Mouse (Mus musculus): ENCODE results near the gene Rdm1.
"Not testable (repeated sequence)": the region's sequence is repeated elsewhere in the genome, so short reads cannot be mapped to it uniquely, and the experiment has no call there.

Rdm1 gene

DNA sequence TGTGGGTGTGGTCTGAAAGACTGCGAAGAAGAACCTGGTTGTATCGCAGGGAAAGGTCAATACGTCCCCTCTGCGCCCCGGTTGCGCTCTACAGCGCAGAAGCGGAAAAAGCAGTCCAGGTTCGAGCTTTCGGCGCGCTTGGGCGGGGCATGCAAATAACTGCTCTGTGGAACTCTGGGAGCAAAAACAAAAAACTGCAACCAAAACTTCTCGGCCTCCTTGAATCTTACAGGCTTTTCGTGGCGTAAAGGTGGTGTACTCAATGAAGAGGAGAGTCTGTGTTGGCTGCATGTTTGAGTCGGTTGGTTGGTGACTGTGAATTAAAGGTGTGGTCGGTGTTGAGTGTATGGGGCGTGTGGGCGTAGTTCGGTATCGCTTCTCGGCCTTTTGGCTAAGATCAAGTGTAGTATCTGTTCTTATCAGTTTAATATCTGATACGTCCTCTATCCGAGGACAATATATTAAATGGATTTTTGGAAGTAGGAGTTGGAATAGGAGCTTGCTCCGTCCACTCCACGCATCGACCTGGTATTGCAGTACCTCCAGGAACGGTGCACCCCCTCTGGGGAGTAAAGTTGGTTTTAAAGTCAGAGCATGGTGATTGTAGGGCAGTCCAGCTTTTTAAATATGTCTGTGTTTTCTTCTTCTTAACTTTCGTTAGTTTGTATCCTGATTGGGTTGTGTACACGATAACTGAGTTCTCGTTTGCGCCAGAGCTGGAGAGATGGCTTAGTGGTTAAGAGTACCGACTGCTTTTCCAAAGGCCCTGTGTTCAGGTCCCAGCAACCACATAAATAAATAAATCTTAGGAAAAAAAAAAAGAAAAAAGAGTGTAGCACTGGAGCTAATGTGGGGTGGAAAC is at the start of gene Rdm1:
Gene Rdm1 (plus strand): TSS at position 201 of the 862 bp plus-strand sequence.
- peak; percentile 77 to 82 for DNase-seq (ENCODE audit: low spot score in 2 of 2)

DNA sequence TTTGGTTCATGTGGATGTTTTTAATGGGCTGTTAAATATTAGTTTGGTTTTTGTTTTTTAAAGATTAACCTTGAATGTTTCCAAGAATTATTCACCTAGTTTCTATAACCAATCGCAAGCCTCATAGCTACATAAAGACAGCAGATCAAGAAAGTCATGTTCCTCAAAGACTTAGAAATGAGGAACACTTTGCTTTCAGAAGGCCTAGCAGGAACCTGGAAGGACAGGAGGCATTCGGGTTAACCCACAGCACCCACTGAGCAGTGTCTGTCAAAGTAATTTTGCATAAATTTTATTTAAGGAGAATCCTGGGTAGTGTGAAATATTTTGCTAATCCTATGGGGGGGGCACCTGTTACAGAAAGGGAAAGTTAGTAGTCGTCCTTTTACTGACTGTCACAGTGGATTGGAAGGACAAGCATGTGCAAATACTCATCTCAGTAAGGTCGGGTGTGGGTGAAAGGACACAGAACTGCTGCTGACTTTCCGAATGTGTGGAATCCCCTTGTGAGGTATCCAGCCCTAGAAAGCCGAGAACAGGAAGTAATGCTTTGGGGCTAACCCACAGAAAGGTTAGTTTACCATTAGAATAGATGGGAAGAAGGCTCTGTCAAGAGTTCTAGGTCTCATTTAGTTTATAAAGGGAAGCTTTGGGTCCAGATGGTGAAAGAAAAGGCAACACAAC is 45.8 kb upstream of the Rdm1 start:
- DNase-seq (ENCODE audit: low spot score in 2 of 2): no peak

DNA sequence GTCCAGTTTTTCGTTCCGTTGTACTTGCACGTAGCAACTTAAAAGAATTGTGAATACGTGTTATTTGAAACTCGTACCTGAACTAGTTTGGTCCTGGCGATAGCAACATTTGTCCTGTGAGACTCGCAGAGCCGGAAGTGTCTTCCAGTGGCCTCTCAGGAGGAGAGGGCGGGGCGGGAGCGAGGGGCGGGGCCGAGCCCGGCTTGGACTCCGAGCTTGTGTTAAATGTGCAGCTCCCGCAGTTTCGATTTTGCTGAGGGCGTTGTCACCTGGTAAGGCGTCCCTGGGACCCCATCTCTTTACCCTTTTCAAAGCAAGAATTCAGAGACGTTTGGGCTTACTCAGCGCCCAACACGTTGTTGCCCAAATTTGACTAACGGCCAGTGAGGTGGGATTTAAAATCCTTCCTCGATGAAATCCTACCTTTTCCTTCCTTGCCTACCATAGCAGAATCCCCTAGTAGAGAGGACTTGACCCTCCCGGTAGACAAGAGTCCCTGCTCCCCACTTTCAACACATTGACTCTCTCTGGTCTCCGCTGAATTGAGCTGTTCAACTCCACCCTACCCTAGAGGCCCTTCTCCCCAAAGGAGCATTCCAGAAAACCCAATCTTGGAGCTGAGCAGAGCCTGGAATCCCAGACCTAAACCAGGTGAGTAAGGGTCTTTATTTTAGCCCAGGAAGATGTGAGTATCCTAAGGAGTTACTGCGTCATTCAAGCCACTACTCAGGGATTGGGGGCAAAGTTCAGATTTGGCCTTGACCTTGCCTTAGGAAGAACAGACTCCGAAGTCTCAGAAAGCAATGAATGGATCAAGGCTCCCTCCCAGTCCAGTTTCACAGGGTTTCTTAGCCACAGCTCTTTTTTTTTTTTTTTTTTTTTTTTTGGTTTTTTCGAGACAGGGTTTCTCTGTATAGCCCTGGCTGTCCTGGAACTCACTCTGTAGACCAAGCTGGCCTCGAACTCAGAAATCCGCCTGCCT is 44.6 kb upstream of the Rdm1 start, which contains the start of gene Tmem106a:
Gene Tmem106a (plus strand): TSS at position 189 of the 982 bp plus-strand sequence.
- peak; percentile 28 to 64 for DNase-seq (ENCODE audit: low spot score in 2 of 2)

DNA sequence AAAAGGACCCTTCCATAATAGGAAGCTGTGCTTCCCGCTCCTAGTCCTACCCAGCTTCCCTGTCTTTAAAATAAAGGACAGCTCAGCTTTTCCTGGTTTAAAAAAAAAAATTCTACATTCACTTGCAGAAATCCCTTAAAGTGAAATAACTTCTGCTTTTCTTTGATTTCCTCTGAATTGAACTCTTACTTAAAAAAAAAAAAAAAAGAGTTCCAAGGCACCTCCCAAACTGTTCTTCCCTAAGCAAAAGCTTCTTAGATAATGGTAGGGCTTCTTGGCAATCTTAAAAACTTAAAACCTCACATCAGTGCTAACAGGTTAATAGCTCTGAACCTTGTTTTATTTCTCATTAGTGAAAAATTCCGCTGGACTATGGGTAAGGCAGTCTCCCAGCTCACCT is 43.8 kb upstream of the Rdm1 start:
- DNase-seq (ENCODE audit: low spot score in 2 of 2): no peak

DNA sequence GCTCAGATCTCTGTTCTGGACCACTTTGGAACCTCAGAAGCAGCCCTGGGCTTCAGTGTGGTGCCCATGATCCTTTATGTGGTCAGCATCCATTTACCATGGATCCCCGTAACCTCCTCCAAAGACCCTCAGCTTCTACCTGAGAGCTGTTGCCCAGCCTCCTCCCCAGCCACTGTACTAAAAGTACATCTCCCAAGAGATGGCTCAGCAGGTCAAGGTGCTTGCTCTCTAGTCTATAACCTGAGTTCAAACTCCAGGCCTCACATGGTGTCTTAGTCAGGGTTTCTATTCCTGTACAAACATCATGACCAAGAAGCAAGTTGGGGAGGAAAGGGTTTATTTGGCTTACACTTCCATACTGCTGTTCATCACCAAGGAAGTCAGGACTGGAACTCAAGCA is 42.0 kb upstream of the Rdm1 start:
- not testable (repeated sequence) for DNase-seq (ENCODE audit: low spot score in 2 of 2)

DNA sequence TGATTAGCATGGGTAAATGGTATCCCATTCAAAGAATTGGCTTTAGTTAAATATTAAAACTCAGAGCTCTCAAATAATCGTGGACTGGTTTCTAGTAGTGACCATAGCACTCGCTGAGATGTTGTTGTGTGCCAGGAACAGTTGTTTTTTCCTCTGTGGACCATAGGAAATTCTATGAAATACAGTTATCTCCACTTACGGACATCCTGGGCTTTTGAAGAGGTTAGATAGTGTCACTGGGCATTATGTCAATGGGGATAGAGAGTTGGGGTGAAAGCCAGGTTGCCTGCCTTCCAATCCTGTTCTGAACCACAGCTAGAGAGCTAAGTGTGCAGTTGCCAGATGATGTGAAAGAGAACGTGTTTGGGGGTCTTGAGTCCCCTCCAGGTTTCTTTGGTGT is 41.2 kb upstream of the Rdm1 start:
- no peak for DNase-seq (ENCODE audit: low spot score in 2 of 2)

DNA sequence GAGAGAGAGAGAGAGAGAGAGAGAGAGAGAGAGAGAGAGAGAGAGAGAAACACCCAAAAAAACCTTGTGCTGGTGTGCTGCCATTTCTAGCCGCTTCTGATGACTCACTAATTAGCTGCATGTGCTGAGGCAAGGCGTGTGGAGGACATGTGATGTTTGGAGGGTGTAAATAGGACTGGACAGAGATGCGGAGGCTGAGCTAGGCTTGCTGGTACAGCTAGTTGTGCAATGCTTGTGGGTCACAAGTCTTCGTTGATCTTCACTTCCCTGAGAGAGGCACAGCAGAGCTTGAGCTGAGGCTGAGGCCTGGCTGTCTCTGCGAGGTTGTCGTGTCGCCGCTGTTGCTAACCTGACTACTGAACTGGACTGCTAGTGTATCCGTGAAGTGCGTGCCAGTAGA is 39.3 kb upstream of the Rdm1 start:
- DNase-seq (ENCODE audit: low spot score in 2 of 2): no peak

DNA sequence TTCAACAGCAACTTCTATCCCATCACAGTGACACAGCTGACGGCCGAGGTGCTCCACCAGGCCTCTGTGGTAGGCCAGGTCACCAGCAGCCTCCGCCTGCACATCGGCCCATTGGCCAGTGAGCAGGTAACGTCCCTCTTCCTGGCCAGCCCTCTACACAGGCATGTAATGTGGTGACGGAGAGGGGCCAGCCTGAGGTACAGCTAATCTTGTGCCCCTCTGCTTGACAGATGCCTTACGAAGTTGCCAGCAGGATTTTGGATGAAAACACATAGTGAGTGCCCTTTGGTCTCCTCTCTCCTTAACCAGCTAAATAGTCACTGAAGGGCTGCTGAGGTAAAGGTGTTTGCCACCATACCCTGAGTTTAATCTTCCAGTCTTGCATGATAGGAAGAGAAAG is 38.1 kb upstream of the Rdm1 start:
- DNase-seq (ENCODE audit: low spot score in 2 of 2): no peak

DNA sequence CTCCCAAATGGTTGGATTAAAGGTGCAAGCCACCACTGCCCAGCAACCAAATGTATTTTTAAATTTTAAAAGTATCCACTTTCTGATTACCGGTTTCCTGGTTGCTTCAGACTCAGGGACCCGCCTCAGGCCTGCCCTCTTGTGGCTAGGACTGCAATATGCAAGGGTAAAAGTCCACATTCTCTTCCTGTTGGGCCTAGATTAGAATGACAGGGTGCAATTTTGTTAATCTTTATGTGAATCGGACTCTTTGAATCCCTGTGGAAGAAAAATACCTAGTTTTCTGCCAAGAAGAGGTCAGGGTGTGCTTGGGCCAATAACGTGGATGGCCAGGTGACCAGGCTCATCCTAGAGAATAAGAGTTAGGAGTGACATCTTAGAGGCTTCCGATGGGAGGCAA is 37.6 kb upstream of the Rdm1 start:
- DNase-seq (ENCODE audit: low spot score in 2 of 2): peak; percentile 16 to 61

DNA sequence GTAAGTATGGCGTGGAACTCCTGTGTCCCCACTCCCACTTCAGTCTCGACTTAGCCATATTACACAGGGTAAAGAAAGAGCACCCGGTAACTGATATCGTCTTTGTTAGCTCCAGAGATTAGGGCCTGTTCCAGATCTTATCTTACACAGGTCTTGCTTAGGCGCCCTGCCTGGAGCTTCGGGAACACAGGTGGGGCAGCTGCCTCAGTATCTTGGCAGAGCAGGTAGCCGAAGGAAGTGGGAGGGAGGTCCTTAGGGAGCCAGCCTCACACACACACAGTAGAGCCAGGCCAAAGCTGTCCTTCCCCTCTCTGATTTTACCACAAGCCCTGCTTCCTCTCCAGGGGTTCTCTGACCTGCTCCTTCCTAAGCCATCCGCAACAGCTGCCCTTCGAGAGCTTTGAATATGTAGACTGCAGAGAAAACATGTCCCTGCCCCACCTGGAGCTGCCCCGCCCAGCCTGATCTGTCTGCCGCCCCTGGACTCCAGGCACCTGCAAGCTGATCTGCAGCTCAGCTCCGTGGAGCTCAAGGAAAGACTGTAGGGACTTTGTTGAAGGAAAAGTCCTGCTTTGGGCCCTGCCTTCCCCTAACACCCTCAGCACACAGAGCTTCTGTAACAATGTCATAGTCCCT is 36.9 kb upstream of the Rdm1 start:
- DNase-seq (ENCODE audit: low spot score in 2 of 2): no peak

DNA sequence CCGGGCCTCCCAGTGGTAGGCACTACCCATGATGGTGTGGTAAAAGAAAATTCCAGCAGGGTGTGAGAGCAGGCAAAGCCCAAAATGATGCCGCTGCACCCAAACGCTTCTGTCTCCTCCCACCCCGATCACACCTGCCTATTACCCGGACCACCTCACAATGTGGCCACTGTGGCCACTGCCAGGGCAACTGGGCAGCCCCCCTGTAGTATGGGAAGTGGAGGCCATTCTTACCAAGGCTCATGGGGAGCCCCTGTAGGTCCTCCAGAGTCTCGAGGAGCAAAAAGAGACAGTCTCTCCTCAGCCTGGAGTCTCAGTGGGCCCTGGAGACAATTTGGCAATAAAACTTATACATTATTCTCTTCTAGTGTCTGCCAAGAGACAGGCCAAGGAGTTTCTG is 27.8 kb upstream of the Rdm1 start, which contains the start of gene Gm11634:
Gene Gm11634 (minus strand): TSS at position 101 of the 400 bp plus-strand sequence.
- DNase-seq (ENCODE audit: low spot score in 2 of 2): no peak

DNA sequence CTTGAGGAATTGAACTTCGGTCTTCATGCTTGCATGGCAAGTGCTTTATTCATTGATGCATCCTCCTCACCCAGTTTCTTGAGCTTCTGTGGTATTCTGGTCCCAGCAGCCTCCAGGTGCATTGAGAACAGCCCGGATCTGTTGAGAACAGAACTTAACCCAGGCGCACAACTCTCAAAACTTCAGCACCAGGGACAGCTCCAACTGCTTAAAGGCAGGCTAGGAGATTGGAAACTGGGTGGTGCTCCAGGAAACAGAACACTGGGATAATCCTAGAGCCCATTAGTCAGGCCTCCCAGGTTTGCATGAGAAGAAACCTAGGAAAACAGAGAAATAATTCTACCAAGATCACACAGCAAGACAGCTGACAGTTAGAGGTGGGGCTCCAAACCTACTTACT is 24.5 kb upstream of the Rdm1 start:
- peak in 1 of 2 experiments; percentile 66 for DNase-seq (ENCODE audit: low spot score in 2 of 2)

DNA sequence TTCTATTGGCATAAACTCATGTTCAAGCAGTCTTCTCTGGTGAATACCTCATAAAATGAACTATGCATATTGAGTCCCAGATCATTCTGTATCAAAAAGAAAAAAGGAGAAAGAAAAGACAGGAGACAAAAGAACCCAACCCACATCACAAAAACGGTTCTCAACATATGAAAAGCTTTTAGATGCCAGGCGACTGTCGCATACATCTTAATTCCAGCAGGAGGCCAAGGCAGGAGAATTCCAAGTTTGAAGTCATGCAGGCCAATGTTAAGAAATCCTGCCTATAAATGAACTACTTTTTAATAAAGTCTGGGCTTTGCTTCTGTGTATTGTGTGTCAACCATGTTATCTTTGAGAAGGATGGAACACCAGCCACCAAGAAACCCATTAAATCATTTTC is 22.9 kb upstream of the Rdm1 start:
- DNase-seq (ENCODE audit: low spot score in 2 of 2): no peak

DNA sequence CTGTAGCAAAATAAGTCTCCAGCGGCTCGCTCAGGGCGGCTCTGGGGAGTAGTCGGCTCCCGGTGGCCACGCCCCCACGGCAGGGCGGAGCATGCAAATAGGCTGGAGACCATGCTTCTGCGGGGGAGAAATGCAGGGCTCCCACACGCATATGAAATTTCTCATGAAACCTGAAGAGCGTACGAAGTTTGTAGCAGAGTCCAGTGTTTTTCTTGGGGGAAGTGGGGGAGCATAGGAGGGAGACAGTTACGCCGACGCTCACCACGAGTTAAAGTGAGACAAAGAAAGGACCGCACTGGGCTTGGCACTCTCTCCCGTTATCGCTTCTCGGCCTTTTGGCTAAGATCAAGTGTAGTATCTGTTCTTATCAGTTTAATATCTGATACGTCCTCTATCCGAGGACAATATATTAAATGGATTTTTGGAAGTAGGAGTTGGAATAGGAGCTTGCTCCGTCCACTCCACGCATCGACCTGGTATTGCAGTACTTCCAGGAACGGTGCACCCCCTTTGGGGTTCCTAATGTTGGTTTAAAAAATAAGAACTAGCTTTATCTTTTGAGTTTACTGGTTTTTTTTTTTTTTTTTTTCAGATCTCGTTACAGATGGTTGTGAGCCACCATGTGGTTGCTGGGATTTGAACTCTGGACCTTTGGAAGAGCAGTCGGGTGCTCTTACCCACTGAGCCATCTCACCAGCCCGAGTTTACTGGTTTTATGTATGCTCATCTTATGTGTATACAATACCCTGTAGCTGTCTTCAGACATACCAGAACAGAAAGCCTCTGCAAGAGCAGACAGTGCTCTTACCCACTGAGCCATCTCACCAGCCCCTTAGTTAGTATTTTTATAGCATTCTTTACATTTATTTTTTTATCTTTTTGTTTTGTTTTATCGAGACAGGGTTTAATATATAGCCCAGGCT is 22.2 kb upstream of the Rdm1 start:
- peak; percentile 59 to 80 for DNase-seq (ENCODE audit: low spot score in 2 of 2)

DNA sequence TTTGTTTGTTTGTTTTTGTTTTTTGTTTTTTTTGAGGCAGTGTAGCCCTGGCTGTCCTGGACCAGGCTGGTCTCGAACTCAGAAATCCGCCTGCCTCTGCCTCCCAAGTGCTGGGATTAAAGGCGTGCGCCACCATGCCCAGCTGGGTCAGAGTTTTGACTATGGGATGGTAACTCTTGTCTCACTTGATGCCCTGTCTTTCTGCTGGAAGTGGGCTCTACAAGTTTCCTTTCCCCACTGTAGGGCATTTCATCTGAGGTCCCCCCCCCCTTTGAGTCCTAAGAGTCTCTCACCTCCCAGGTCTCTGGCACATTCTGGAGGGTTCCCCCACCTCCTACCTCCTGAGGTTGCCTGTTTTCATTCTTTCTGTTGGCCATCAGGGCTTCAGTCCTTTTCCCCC is 19.9 kb upstream of the Rdm1 start:
- DNase-seq (ENCODE audit: low spot score in 2 of 2): not testable (repeated sequence)

DNA sequence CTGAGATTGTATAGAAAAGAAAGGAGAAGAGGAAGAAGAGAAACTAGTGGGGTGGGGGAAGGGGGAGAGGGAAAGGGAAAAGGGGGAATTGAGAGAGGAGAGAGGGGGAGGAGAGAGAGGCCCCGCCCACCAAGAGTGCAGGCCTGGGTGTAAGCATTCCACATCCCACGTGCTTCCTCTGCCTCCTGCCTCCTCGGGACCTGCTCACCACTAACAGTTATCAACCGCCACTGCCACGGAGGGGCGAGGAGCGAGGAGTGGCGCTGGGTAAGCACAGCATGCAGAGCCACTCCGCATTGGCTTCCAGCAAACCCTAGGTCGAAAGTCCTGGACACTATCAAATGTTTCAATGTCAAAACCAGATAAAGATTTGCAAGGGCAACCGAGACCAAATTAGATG is 16.6 kb upstream of the Rdm1 start:
- DNase-seq (ENCODE audit: low spot score in 2 of 2): no peak

DNA sequence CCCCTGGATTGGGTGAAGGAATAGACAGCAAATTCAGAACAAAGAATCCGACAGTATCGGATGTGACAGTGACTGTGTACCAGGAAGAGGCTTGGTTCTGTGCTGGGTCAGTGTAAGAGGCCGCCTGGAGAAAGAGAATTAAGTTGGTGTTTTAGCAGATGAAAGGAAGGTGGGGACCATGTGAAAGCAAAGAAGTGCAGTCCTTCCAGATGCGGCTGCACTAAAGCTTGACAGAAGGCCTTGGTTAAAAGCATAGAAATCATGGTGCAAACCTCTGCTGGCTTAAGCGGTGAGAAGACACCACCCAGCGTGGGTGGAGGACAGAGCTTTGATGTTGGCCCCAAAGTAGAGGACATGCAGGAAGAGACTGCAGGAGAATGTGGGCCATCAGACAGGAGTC is 13.4 kb upstream of the Rdm1 start:
- DNase-seq (ENCODE audit: low spot score in 2 of 2): no peak

DNA sequence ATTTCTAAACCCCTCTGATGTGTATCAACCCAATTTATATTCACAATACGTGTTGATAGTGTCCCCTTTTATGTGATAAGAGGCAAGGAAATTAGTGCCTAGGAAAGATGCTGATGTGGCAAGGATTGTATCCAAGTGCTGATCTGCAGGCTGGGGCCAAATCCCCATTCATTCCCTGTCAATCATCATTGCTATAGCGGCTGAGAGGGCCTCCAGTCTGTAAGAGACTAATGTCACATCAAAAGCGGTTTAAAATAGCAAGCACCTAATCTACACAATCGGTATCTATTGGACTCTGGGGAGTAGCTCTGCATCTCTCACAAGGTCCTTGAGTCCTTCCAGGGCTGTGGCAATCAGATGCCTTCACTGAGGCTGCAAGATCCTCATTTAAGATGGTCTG is 12.9 kb upstream of the Rdm1 start:
- DNase-seq (ENCODE audit: low spot score in 2 of 2): no peak

DNA sequence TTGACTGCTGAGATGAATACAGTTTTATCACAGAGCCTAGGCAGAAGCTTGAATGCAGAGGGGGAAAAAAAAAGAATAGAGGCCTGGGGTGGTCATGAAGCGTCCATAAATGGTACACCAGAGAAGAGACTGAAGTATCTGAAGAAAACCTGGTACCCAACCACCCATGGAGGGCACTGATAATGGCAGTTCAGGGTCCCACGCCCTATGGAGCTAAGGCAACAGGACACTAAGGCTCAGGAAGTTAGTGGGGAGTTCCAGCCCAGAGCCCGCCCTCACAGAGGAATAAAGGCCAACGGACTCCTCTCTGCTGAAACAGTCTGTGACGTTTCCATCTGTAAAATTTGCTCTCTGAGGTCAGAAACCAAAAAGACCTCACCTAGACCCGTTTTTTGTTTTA is 11.6 kb upstream of the Rdm1 start:
- no peak for DNase-seq (ENCODE audit: low spot score in 2 of 2)

DNA sequence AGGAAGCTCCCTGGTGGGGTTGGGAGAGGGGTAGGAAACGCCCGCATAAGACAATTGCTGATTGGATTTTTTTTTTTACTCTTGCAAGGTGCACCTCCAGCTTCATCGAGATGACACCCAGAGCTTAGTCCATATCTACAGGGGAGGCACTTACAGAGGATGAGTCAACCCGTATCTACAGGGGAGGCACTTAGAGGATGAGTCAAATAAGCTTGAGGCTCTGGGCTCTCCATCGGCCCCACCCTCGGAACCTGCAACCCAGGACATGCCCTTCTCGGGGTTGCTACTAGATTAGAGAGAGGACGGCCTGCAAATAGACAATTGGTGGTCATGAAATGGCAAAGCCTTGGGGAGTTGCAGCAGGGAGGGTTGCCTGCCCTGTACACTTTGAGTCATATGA is 10.9 kb upstream of the Rdm1 start:
- DNase-seq (ENCODE audit: low spot score in 2 of 2): no peak

Measured in thymus, postnatal 10 days (tissue).